Comparison of ENCODE assay signal across 9 mouse cellular contexts in the genomic region with DNA sequence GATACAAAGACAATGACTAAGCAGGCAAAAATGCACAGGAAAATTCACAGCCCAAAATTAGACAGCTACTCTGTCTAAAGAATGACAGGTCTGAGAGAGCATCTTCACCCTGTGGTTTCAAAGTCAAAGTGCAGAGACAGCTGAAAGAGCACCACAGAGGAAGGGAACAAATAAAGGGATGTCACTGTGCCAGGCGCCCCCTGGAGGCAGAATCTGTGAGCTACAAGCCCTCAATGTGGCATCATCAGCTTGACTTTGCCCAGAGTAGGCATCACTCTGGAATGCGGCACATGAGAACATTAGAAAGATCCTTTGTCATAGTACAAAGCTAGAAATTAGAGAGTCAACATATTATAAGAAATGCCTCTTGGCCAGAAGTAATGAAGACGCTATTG. TPM values are rescaled to one million over a fixed set of nuclear protein-coding genes. Genes with fewer than 3 reads are reported as not detected.
DNase-seq lines count a peak whose midpoint lies in the region; ATAC-seq and TF ChIP-seq lines count a peak whose summit lies in the region.
"Had no signal": no experiment of that assay in that cellular context is flagged by ENCODE, and none has a peak within 500 bp of the region (broad histone marks: within the 10 kb centered on the region; RNA-seq: fewer than 3 reads in every experiment).

No protein-coding gene starts in this region.

- no peaks in the 10 kb centered on the region for H3K36me3 ChIP-seq in heart, embryonic 11.5 days (ENCODE audit: control insufficient read depth, insufficient read depth, low read length)
- no peaks in the 10 kb centered on the region for H3K36me3 ChIP-seq in C2C12 (ENCODE audit: control insufficient read depth, insufficient read depth)
- H3K36me3 ChIP-seq in liver, embryonic 11.5 days (ENCODE audit: control insufficient read depth, insufficient read depth, low read length), result no peaks in the 10 kb centered on the region; the same call in 1 of the 2 replicates

- H3K27ac ChIP-seq in heart, embryonic 11.5 days (ENCODE audit: low read depth, low read length), result no peak overlapping the region
- no peak overlapping the region for H3K27ac ChIP-seq in embryonic fibroblast, embryonic 13.5 days (ENCODE audit: insufficient read depth, low read length)
- H3K27ac ChIP-seq in liver, embryonic 11.5 days (ENCODE audit: low read depth, low read length), result no peak overlapping the region
- H3K27ac ChIP-seq: liver, embryonic 13.5 days had no signal

- H3K4me1 ChIP-seq in heart, embryonic 11.5 days (ENCODE audit: control insufficient read depth, insufficient read depth, low read length), result peaks cover under 1% of the 10 kb centered on the region
- H3K4me1 ChIP-seq in embryonic fibroblast, embryonic 13.5 days (ENCODE audit: control insufficient read depth, insufficient read depth, low read length), result peaks cover 6% of the 10 kb centered on the region; the same call in 1 of the 2 replicates
- H3K4me1 ChIP-seq in liver, embryonic 11.5 days (replicated peaks; ENCODE audit: control insufficient read depth, insufficient read depth, low read length), result no peaks in the 10 kb centered on the region
- H3K4me1 ChIP-seq: liver, embryonic 13.5 days had no signal

- 58% methylated on average over 3 of the region's 3 CpGs for WGBS in heart, embryonic 11.5 days (ENCODE audit: insufficient replicate concordance)
- 52% methylated on average over 3 of the region's 3 CpGs for WGBS in liver, embryonic 11.5 days

- H3K9me3 ChIP-seq in heart, embryonic 11.5 days (replicated peaks; ENCODE audit: control insufficient read depth, low read length), result no peaks in the 10 kb centered on the region
- H3K9me3 ChIP-seq in liver, embryonic 11.5 days (ENCODE audit: control insufficient read depth, low read length), result no peaks in the 10 kb centered on the region
- H3K9me3 ChIP-seq: liver, embryonic 13.5 days had no signal

- no peak overlapping the region for H3K4me3 ChIP-seq in heart, embryonic 11.5 days (ENCODE audit: low read depth, low read length)
- H3K4me3 ChIP-seq in C2C12 (ENCODE audit: insufficient read depth, poor library complexity, severe bottlenecking), result no peak overlapping the region
- no peak overlapping the region for H3K4me3 ChIP-seq in embryonic fibroblast, embryonic 13.5 days (ENCODE audit: insufficient read depth, low read length)
- H3K4me3 ChIP-seq in liver, embryonic 11.5 days (ENCODE audit: low read depth, low read length), result no peak overlapping the region
- H3K4me3 ChIP-seq: liver, embryonic 13.5 days had no signal

- H3K79me3 ChIP-seq in C2C12 (ENCODE audit: low read depth), result no peaks in the 10 kb centered on the region

- no peak for ATAC-seq in heart, embryonic 11.5 days (replicated peaks; ENCODE audit: insufficient number of reproducible peaks, low FRiP score, low TSS enrichment)
- ATAC-seq in liver, embryonic 11.5 days (replicated peaks; ENCODE audit: low FRiP score), result peak; percentile 47; the same call in 1 of the 2 replicates

- no peaks in the 10 kb centered on the region for H3K79me2 ChIP-seq in C2C12 (ENCODE audit: control insufficient read depth, insufficient read depth)

- DNase-seq in heart, postnatal 14 days, result peak; percentile 39 to 49
- DNase-seq in MN1 (ENCODE audit: low spot score), result peak; percentile 15
- DNase-seq in liver, embryonic 11.5 days (ENCODE audit: low spot score), result no peak
- DNase-seq in spleen, adult 18-20 months, result peak; percentile 22 to 65
- no peak for DNase-seq in urinary bladder, postnatal 25 days (ENCODE audit: low spot score)
- DNase-seq: liver, embryonic 13.5 days had no signal

- no peak overlapping the region for H3K4me2 ChIP-seq in heart, embryonic 11.5 days
- no peak overlapping the region for H3K4me2 ChIP-seq in liver, embryonic 11.5 days
- H3K4me2 ChIP-seq: liver, embryonic 13.5 days had no signal

- H3K9ac ChIP-seq in heart, embryonic 11.5 days (ENCODE audit: low read depth, low read length), result no peak overlapping the region
- H3K9ac ChIP-seq in liver, embryonic 11.5 days (ENCODE audit: low read depth, low read length), result no peak overlapping the region
- H3K9ac ChIP-seq: liver, embryonic 13.5 days had no signal

- TF ChIP-seq POLR2A in embryonic fibroblast, embryonic 13.5 days (IDR thresholded peaks at IDR 0.05; ENCODE audit: low read depth, low read length), result no peak

- intact Hi-C loops in heart, postnatal 14 days (cut with DNase I), result no loop called here

- peak; percentile 37 for TF ChIP-seq CTCF in C2C12 (IDR thresholded peaks at IDR 0.05; ENCODE audit: control insufficient read depth, insufficient read depth, insufficient read length)
- TF ChIP-seq CTCF in embryonic fibroblast, embryonic 13.5 days (IDR thresholded peaks at IDR 0.05; ENCODE audit: borderline replicate concordance, insufficient read depth, low read length), result peak; percentile 48

- no peak overlapping the region for H3ac ChIP-seq in C2C12 (ENCODE audit: control insufficient read depth, insufficient read length, low read depth)

- no peaks in the 10 kb centered on the region for H3K27me3 ChIP-seq in heart, embryonic 11.5 days (ENCODE audit: control insufficient read depth, insufficient read depth, low read length)
- no peaks in the 10 kb centered on the region for H3K27me3 ChIP-seq in C2C12 (ENCODE audit: control insufficient read depth, insufficient read depth, insufficient read length)
- no peaks in the 10 kb centered on the region for H3K27me3 ChIP-seq in liver, embryonic 11.5 days (replicated peaks; ENCODE audit: control insufficient read depth, insufficient read depth, low read length)
- H3K27me3 ChIP-seq: liver, embryonic 13.5 days had no signal

TF ChIP-seq in C2C12, 6 proteins besides CTCF, POLR2A, EP300 and RAD21:
- TF ChIP-seq MYOG (IDR thresholded peaks at IDR 0.05; ENCODE audit: control insufficient read depth, extremely low read depth, insufficient read length), result no peak
- no peak for TF ChIP-seq MYOD1 (IDR thresholded peaks at IDR 0.05; ENCODE audit: control insufficient read depth, insufficient read length, low read depth)
- TF ChIP-seq USF1 (IDR thresholded peaks at IDR 0.05; ENCODE audit: low read depth), result no peak
- TF ChIP-seq CEBPB (IDR thresholded peaks at IDR 0.05; ENCODE audit: low read depth), result no peak
- TF ChIP-seq MAX (IDR thresholded peaks at IDR 0.05), result no peak
- TF ChIP-seq FOSL1 (IDR thresholded peaks at IDR 0.05; ENCODE audit: insufficient read depth, low read length, poor library complexity, severe bottlenecking), result no peak

RNA-seq across cellular contexts. Expression of a gene that starts 49.3 kb away (rescaled TPM):
- 100 to 1,000 TPM; 103 to 106 TPM for total RNA-seq in heart, postnatal 14 days (2021)
- 90.5 and 101 TPM in 2 replicates for polyA plus RNA-seq in heart, embryonic 11.5 days (2014; fragmentation: Nextera tagmentation; extraction: Ambion mirVana)
- 23.2 TPM for polyA plus RNA-seq in C2C12 (2012; fragmentation: generic; extraction: Trizol)
- 38.0 and 43.9 TPM in 2 replicates for polyA plus RNA-seq in embryonic fibroblast, embryonic 13.5 days (2011; ENCODE audit: insufficient read length, low read depth, missing spikeins)
- 83.0 and 92.7 TPM in 2 replicates for polyA plus RNA-seq in liver, embryonic 11.5 days (2014; fragmentation: Nextera tagmentation; extraction: Ambion mirVana)

Comparison
In these comparisons a context has a peak if more than half of its experiments do, and no peak if none do; other contexts are left out.
1. DNase-seq: peak in heart, postnatal 14 days (2 of 2), MN1 (single experiment) and spleen, adult 18-20 months (2 of 2); none in liver, embryonic 11.5 days (single experiment) and urinary bladder, postnatal 25 days (single experiment).